Mouse (Mus musculus) frontal cortex, adult (tissue): ENCODE results near the gene Chil1.

Source experiments
- ATAC-seq: cut with Nextera tagmentation; 2 replicates; pipeline ENCODE4 v1.9.2; 2017; ENCODE audit warnings: mild to moderate bottlenecking, moderate library complexity, mixed read lengths; ENCODE audit not compliant: low TSS enrichment

Chil1 gene

DNA sequence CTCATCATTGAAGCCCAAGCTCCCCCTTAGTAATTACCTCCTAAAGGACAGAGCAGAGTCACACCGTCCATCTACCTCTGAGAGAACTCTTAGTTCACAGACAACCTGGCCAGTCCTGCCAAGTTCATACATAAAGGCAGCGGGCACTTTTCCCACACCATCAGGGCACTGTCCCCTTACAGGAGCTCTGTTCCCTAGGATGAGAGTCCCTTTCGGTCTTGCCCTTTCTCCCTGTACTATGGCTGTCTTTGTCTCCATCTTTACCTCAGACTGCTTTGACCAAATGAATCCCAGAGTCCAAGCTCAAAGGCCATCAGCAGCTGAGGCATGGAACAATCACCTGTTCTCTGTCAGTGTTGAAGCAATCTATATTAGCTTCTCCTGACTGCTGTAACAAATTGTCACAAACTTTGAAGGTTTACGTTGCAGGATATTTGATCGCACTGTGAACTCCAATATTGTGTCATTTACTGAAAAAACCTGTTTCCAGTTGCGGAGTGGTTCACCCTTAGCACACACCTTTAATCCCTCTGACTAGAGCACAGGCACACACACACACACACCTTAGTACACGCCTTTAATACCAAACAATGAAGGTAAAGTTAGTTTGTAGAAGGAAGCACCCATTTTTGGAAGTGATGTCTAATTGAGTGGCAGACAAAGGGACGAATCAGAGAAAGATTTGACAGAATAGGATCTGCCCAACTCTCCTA lies 12.8 kb upstream of the Chil1 start:
- ATAC-seq: no peak

DNA sequence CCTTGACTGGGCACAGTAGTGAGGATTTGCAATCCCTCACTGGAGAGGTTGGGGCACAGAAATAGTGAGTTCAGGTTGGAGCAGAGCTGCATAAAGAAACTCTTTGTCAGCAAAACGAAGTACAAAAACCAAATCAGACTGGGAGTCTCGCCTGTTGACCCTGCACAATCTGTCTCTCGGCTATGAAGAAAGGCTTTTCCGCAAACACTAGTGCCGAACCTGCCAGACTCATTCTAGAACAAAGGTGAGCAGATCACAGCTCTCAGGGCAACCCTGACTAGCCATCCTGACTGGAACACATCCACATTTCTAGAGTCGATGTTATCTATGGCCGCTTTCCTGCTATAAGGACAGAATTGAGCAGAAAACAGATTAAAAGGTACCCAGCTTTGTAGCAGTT lies 8.9 kb upstream of the Chil1 start:
- ATAC-seq: no peak

DNA sequence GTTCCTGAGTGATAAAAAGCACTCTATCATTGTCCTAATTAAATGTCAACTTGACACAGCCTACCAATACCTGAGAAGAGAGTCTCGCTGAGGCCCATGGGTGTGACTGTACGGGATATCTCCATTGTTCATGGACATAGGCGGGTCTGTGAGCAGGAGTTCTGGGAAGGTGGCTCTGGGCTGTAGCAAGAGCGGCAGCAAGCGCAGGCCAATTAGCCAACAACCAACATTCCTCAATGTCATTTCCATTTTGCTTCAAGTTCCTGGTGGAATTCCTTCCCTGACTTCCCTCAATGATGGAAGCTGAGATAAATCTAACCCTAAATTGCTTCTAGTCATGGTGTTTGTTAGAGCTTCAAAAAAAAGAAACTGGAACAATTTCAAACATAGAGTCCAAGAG lies 4.0 kb upstream of the Chil1 start:
- no peak for ATAC-seq

DNA sequence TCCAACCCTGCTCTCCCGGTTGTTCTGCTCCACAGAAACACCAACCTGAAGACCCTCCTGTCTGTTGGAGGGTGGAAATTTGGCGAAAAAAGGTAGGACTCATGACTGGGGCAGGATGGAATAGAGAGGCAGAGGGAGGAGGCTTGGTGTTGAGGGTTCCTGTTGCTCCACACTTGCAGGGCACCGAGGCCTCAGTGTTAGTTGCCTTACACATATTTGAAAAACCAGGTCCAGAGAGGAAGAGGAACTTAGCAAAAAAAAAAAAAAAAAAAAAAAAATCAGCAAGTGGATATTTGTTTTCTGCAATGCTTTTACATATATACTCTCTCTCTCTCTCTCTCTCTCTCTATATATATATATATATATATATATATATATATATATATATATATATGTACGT lies 2.1 kb downstream of the Chil1 start:
- no peak for ATAC-seq

DNA sequence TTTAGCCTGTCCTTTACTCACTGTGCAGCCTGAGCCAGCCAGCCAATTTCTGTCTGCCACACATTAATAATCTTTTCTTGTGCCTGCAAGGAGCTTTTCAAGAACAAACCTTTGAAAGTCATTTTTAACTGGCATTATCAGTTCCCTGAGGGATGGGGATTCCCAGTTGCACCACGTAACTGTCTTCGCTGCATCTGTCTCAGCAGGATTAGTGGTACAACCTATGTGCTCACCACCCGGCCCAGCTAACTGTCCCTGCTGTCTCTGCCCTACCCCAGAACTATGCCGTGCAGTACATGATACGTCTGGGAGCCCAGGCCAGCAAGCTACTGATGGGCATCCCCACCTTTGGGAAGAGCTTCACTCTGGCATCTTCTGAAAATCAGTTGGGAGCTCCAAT lies 6.2 kb downstream of the Chil1 start:
- no peak for ATAC-seq

DNA sequence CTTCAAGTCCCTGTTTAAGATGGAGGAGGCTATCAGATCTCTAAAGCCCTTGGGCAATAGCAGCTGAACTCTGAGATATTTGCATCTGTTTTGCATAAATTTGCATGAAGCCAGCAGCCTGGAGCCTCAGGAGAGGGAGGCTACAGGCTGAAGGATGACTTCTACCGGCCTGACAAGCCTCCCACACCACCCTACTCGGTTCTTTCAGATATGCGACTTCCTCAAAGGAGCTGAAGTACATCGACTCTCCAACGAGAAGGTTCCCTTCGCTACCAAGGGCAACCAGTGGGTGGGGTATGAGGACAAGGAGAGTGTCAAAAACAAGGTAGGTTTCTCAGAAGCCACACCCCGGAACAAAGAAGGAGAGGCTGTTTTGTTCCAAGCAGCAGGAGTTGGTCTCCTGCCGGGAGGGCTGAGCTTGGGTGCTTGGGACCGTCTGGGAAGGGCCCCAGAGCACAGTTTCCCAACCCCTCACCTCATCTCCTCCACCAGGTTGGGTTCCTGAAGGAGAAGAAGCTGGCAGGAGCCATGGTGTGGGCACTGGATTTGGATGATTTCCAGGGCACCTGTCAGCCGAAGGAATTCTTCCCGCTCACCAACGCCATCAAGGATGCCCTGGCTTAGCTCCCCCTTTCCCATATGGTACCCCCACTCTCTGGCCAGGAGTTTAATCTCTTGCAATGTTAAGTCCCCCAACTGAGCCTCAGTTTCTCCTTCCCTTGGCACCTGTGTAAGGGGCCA lies 7.2 kb downstream of the Chil1 start:
- ATAC-seq: peak; percentile 70

DNA sequence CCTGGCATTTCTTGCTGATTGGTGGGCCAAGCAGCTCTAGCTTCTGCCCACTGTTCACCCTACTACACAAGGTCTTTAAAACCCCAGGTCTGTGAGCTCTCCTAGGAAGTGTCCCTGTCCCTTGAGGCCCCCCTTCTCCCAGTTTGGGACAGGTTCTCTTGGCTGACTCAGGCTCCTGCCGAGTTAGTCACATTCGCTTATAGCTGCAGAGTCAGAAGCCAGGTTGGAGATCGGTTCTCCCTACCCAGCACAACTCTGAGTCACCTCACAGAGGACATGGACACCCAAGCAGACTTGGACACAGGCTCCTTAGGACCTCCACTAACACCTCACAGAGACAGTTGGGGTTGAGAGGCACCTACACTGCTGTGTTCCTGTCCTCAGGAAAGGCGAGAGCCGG lies 9.2 kb downstream of the Chil1 start:
- ATAC-seq: no peak

DNA sequence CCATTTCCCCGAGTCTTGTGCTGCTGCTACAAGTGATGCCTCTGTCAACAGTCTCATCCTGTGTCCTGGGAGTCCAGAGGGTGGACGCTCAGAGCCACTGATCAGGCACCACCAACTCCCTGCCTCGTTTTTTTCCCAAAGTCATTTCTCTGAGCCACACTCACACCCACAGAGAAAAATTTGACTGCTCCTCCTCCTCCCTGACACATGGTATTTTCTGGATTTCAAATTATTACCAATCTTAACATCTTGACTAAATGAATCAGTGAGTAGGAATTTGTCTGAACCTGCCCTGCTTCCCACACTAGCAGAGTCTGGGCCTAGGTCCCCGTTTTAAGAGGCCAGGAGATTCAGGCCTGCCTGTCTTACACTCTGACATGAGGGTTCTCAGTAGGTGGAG lies 10.0 kb downstream of the Chil1 start:
- no peak for ATAC-seq

DNA sequence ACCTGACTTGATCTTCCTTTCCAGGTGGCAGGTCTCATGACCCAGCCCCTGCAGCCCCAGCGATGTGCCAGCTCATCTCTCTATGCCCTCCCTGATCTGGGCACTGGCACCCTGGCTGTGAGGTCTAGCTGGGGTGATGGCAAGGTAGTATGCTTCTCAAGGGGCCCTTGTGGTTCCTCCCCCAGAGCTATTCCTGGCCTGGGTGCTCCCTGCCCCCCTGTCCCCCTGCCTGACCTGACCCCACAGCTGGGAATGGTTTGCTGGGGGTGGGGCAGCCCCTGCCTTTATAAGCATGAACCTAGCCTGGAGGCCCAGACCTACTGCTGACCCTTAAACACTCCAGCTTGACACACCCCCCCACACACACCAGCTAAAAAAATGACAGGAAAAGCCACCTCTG lies 11.2 kb downstream of the Chil1 start, which contains the start of gene Mybph:
Gene Mybph, plus strand, starts transcription at position 323 of the 400 bp plus-strand sequence.
- no peak for ATAC-seq

DNA sequence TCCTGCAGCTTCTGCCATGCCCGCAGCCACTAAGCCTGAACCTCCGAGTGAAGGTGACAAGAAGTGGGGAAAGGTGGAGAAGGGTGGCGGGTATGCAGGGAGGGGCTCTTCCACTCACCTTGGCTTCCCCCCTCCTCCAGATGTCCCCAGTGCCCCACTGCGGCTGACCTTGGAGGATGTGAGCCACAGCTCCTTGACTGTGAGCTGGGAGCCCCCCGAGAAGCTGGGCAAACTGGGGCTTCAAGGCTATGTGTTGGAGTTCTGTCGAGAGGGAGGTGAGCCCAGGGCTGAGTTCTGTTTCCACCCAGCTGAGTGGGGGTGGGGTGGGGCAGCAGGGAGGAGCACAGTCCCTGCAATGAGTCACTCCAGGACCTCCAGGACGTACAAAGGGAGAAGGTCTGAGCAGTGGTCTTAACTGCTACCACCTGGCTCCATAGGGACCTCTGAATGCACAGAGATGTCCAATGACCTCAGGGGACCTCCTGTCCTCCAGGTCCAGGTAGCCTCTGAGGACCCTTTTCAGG lies 11.8 kb downstream of the Chil1 start:
- no peak for ATAC-seq

DNA sequence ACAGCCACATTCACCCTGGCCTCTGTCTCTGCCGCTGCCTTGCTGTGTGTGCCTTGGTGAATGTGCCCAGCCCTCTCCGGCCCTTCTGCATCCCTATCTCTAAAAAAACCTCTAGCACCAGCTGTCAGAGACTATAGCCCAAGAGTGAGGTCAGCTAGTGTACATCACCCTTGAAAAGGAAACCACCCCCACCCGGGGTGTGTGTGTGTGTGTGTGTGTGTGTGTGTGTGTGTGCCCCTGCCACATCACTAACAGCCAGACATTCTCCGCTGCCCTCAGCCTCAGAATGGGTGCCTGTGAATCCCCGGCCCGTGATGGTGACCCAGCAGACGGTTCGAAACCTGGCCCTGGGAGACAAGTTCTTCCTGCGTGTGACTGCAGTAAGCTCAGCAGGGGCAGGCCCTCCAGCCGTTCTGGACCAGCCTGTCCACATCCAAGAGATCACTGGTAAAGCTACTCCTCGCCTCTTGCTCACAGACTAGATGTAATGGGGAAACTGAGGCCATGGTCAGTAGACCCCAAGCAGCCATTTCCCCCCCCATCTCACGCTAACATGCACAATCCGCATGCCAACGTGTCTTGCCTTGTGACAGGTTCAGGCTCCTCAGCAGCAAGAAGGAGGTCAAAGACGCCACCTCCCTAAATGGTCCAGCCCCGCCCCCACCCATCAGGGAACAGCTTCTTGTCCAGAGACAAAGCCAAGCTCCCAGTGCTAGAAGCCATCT lies 12.5 kb downstream of the Chil1 start:
- ATAC-seq: no peak

DNA sequence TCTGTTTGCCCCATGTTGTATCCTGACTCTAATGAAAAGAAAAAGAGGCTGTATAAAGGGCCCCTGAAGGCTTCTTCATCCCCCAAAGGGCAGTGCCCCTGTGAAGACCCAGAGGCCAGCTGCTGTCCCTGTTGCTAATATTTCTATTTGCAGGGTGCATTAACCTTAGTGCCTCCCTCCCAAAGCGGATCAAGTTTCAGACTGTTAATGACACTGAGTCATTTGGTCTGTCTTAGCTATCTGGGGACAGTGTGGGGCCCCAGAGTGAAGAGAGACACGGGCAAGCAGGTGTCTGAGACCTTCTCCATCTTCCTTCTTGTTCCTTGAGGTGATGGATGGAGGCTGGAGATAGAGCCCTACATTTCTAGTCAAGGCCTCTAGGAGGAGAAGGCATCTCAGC lies 13.1 kb downstream of the Chil1 start:
- no peak for ATAC-seq

DNA sequence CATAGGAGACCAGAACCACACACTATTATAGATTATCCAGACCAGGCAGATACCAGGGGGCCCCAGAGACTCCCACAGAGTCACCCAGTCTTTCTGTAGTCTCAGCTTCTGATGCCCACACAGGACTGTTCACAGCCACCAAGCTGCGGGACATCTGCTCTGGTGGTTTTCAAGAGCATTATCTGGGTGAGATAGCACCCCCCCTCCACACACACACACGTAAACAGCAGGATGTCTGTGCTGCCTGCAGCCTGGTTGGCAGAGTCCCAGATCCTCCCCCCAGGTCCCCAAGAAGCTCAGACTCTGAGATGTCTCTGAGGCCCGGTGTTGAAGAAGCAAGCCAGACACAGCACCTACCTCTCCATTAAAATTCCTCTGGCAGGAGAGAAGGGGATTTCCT lies 13.6 kb downstream of the Chil1 start:
- ATAC-seq: peak; percentile 32

DNA sequence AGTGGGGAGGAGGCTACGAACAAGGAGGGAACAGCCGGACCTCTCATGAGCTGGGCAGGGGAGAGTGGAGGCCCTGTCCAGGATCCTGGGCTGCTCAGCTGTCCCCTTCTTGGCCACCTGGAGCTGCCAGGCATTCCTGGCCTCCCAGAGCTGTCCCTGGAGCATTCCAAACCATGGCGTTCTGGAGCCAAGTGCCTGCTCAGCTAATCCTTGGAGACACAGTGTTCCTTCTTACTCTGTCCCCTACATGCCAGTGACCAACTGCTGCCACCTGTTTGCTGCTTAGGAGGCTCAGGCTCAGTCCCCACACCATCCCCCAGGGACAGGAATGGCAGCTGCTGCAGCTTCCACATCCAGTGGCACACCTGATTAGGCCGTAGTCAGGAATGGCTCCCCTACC lies 14.0 kb downstream of the Chil1 start:
- ATAC-seq: peak; percentile 11; the same call in 1 of the 2 replicates

DNA sequence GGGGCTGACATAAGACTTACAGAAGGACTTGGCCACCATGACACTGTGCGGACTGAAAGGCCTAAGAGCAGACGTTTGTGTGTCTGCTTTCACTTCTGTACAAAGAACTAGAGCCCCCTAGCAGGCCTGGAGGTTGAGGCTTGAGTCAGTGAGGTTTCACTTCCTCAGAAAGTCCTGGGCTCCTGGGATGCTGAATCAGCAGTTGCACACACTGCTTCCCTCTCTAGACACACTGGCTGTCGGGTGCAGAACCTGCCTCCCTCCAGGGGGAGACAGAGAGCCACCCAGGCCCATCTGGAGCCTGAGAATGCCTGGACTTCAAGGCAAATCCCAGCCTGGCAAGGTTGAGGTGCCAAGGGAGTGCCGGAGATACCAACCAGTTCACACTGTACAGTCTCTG lies 14.4 kb downstream of the Chil1 start:
- ATAC-seq: peak; percentile 32

DNA sequence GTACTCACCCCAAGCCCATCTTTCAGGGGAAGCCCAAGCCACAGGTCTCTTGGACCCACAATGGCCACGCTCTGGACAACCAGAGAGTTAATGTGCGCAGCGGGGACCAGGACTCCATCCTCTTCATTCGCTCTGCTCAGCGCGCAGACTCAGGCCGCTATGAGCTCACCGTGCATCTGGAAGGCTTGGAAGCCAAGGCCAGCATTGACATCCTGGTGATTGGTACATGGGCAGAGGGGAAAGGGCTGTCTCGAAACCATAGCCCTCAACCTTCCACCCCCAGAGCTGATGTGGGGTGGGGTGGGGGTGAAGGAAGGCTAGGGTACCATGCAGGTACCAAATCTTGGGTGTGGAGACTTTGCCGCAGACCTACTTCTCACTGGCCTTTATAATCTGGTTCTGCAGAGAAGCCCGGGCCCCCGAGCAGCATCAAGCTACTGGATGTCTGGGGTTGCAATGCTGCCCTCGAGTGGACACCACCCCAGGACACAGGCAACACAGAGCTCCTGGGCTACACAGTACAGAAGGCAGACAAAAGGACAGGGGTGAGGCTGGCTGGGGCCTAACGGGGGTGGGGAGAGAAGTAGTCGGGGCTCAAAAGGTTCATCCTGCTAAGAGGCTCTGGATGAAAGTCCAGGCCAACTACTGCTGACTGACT lies 15.5 kb downstream of the Chil1 start:
- no peak for ATAC-seq

DNA sequence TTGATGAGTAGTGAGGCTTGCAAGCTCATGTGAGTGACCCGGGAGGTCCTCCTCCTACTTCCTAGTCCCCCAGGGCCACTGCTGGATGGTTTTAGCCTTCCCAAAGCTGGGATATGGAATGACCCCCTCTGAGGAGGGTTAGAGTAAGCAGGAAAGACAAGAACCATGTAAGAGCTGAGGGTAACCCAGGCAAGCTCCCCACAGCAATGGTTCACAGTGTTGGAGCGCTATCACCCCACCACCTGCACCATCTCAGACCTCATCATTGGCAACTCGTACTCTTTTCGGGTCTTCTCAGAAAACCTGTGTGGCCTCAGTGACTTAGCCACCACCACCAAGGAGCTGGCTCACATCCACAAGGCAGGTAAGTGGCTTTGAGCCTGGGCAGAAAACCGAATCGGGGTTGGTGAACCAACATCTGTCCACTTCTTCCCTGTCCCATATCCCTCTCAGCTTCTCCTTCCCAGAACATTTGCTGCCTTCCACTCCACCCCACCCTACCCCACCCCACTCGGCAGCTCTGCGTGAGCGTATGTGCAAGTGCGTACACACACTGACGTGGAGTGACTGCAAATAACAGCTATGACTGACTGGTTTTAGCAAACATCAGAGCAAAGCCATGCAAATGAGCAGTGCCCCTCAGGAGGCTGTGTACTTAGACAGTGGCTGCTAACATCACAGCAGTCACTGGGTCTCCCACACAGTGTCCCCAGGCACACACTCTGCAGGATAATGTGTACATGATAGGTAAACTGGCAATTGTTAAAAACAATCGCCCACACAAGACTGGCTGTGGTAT lies 16.4 kb downstream of the Chil1 start:
- peak; percentile 21; the same call in 1 of the 2 replicates for ATAC-seq

DNA sequence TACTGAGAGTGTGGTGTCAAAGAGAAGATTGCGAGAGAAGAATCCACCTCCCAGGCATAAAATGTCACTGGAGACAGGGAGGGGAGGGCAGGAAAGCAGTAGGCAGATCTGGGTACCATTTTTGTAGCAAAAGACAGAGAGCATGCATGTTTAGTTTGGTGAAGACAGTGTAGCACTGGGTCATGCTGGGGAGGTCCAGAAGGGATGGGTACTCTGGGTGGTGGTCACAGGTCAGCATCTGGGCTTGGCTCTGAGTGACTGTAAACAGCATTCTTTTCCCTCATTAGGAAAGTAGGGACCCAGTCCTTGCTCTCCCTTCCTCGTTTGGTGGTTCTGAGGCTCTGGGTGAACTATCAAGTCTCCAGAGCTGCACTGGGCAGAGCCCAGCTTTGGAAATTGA lies 18.5 kb downstream of the Chil1 start:
- ATAC-seq: no peak

DNA sequence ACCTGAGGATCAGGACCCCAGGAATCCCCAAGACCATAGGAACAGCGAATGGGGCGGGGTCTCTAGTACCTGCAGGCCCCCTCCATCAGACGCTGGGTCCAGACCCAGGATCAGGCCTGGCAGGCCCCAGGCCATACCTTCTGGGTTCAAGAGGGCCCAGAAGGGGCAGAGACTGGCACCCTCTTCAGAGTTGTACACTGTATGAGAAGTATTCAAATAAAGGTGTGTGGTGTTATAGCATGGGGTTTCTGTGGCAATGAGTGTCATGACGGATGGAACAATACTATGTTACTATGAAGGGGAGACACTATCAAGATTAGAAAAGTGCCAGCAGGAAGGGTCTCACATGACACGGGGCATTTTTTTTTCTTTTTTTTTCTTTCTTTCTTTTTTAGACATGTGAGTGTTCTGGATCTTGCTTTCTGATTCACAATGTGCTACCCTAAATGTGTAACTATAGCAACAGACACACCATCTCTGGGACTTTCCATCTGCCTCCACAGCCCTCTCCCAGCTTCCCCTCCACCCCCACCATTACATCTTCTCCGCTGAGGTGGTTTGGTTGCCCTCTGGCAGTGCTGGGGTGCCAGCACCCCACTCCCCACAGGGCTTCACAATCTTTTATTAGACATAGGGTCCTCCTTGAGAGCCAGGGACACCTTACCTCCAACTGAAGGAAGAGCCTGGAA lies 19.2 kb downstream of the Chil1 start:
- peak; percentile 31; the same call in 1 of the 2 replicates for ATAC-seq

DNA sequence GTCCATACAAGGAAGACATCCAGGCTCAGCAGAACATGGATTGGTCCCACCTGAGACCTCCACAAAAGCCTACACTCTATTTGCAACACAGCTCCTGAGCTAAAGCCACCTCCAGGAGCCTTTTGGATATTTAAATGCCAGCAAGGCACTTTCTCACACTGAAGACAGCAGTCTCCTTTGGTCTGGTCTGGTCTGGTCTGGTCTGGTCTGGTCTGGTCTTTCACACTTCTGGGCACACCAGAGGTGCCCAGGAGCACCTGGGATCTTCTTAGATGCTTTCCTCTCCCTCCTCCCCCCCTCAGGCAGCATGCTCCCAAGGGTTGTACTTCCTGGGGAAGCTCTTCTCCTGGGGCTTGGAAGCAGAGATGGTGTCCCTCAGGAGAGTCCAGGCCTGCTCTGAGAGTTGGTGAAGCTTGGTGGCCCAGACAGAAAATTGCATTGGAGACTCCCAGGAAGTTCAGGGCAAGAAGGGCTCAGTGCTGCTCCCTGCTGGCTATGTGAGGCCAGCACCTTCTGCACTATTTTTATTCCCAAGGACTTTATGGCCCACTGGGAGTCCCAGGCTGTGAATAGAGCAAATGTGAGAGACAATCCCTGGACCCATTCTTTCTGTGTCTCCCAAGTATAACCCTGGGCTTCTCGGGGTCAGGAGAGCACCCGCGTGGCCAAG lies 19.9 kb downstream of the Chil1 start:
- ATAC-seq: no peak
